26 mouse cellular contexts compared by ENCODE assay signal in genomic region chr4:65402286-65402685, GRCm38 (mm10).
"Had no signal": no experiment of that assay in that cellular context is flagged by ENCODE, and none has a peak within 500 bp of the region (broad histone marks: within the 10 kb centered on the region; RNA-seq: fewer than 3 reads in every experiment).

No protein-coding gene starts in this region.

- ATAC-seq: hindbrain, postnatal 0 days; intestine, embryonic 16.5 days; liver, embryonic 12.5 days had no signal

- H3K9ac ChIP-seq: heart, embryonic 13.5 days; heart, embryonic 15.5 days; hindbrain, embryonic 13.5 days; hindbrain, embryonic 15.5 days; kidney, embryonic 15.5 days; limb, embryonic 15.5 days; liver, embryonic 12.5 days; liver, embryonic 14.5 days had no signal

- H3K4me3 ChIP-seq: gastrocnemius, adult 2 months; heart, embryonic 10.5 days; heart, embryonic 13.5 days; heart, embryonic 15.5 days; hindbrain, embryonic 13.5 days; hindbrain, embryonic 15.5 days; kidney, embryonic 15.5 days; limb, embryonic 15.5 days; liver, embryonic 12.5 days had no signal

- H3K4me1 ChIP-seq: heart, embryonic 15.5 days; hindbrain, embryonic 13.5 days; hindbrain, embryonic 15.5 days; liver, embryonic 12.5 days had no signal

- DNase-seq: gastrocnemius, adult 2 months; gastrocnemius, postnatal 10 days; gastrocnemius, postnatal 25 days; heart, adult 18-20 months; heart, postnatal 14 days; heart, postnatal 36 days; kidney, adult 11 months; kidney, adult 2 months; kidney, adult 9 months; kidney, postnatal 14 days; kidney, postnatal 36 days; layer of hippocampus, adult 9-11 months; layer of hippocampus, postnatal 36 days; left cerebral cortex, postnatal 4 days had no signal

- H3K9me3 ChIP-seq: heart, embryonic 10.5 days; heart, embryonic 13.5 days; heart, embryonic 15.5 days; hindbrain, embryonic 13.5 days; hindbrain, embryonic 15.5 days; kidney, embryonic 15.5 days; limb, embryonic 15.5 days; liver, embryonic 12.5 days had no signal

- H3K36me3 ChIP-seq: heart, embryonic 10.5 days; heart, embryonic 13.5 days; heart, embryonic 15.5 days; hindbrain, embryonic 13.5 days; hindbrain, embryonic 15.5 days; kidney, embryonic 15.5 days; limb, embryonic 15.5 days; liver, embryonic 12.5 days had no signal

- H3K27ac ChIP-seq: gastrocnemius, adult 2 months; heart, embryonic 10.5 days; heart, embryonic 13.5 days; heart, embryonic 15.5 days; hindbrain, embryonic 13.5 days; hindbrain, embryonic 15.5 days; hindbrain, postnatal 0 days; kidney, postnatal 0 days; liver, embryonic 12.5 days; liver, embryonic 14.5 days had no signal

- H3K27me3 ChIP-seq: heart, embryonic 15.5 days; hindbrain, embryonic 13.5 days; hindbrain, embryonic 15.5 days; kidney, embryonic 15.5 days; limb, embryonic 15.5 days; liver, embryonic 12.5 days had no signal

- H3K4me2 ChIP-seq: heart, embryonic 13.5 days; heart, embryonic 15.5 days; hindbrain, embryonic 13.5 days; hindbrain, embryonic 15.5 days; kidney, embryonic 15.5 days; limb, embryonic 15.5 days; liver, embryonic 12.5 days had no signal
